Mouse (Mus musculus): ENCODE data around the gene Kcna10. TPM values are rescaled to one million over a fixed set of nuclear protein-coding genes. Genes with fewer than 3 reads are reported as not detected.

Gene Kcna10
- polyA plus RNA-seq, 1 experiment from 2014 or later, result not detected

Other genes starting within 250 kb of the Kcna10 start
- gene Kcna3, start 146.9 kb upstream of the Kcna10 start, polyA plus RNA-seq (2015; fragmentation: Nextera tagmentation; extraction: Ambion mirVana), result 0.56 and 0.70 TPM in 2 replicates
- gene Kcna2, start 81.9 kb upstream of the Kcna10 start, polyA plus RNA-seq (2015; fragmentation: Nextera tagmentation; extraction: Ambion mirVana), result 0.12 and 0.14 TPM in 2 replicates
- gene Cym, start 38.7 kb downstream of the Kcna10 start, polyA plus RNA-seq (2015; fragmentation: Nextera tagmentation; extraction: Ambion mirVana), result 7,568 and 11,997 TPM in 2 replicates
- 1.5 and 3.3 TPM in 2 replicates for gene A630076J17Rik, start 47.6 kb downstream of the Kcna10 start, polyA plus RNA-seq (2015; fragmentation: Nextera tagmentation; extraction: Ambion mirVana)
- 0.15 and 0.20 TPM in 2 replicates for gene Prok1, start 56.7 kb downstream of the Kcna10 start, polyA plus RNA-seq (2015; fragmentation: Nextera tagmentation; extraction: Ambion mirVana)
- gene Lamtor5, start 95.8 kb downstream of the Kcna10 start, polyA plus RNA-seq (2015; fragmentation: Nextera tagmentation; extraction: Ambion mirVana), result 175 and 181 TPM in 2 replicates
- gene Slc16a4, start 108.2 kb downstream of the Kcna10 start, polyA plus RNA-seq (2015; fragmentation: Nextera tagmentation; extraction: Ambion mirVana), result 2.2 and 2.6 TPM in 2 replicates
- gene Rbm15, start 150.6 kb downstream of the Kcna10 start, polyA plus RNA-seq (2015; fragmentation: Nextera tagmentation; extraction: Ambion mirVana), result 11.0 and 12.3 TPM in 2 replicates